Mouse (Mus musculus) limb, embryonic 11.5 days (tissue): Measurements from ENCODE around the gene Tapt1. TPM values are rescaled to one million over a fixed set of nuclear protein-coding genes. Genes with fewer than 3 reads are reported as not detected.

Experiments used
- polyA plus RNA-seq: library from polyadenylated mRNA; unstranded; fragments of >200 nt; fragmentation: Nextera tagmentation; extraction: Ambion mirVana; gene quantifications from 2 replicates; pipeline ENCODE4 v1.2.1, GENCODE M21; 2014

The Tapt1 gene
- polyA plus RNA-seq, 1 experiment from 2014 or later: 36.1 TPM

Other genes starting within 250 kb of the Tapt1 start
- 1.5 and 1.6 TPM in 2 replicates for gene Fgfbp1, start 244.8 kb downstream of the Tapt1 start, polyA plus RNA-seq
- 123 and 124 TPM in 2 replicates for gene Prom1, start 124.6 kb downstream of the Tapt1 start, polyA plus RNA-seq